Mouse (Mus musculus): ENCODE results near the gene Ppp1r14a.

- no peak for TF ChIP-seq POLR2A (IDR thresholded peaks at IDR 0.05; ENCODE audit: borderline replicate concordance, control insufficient read depth, low read depth, low read length)
- no peak for TF ChIP-seq CTCF (IDR thresholded peaks at IDR 0.05; ENCODE audit: control insufficient read depth, insufficient read depth, low read length)
Measured at GRCm38 (mm10) chr7:29335841-29336671, 46.9 kb downstream of the Ppp1r14a start.

Data from bone marrow, adult 2 months (tissue).